Mouse (Mus musculus): Measurements from ENCODE around the gene Cfap61. TPM values are rescaled to one million over a fixed set of nuclear protein-coding genes. Genes with fewer than 3 reads are reported as not detected.

The Cfap61 gene
- total and polyA plus RNA-seq, 3 experiments = 1.4 to 1.7 (median 1.5) TPM

DNA sequence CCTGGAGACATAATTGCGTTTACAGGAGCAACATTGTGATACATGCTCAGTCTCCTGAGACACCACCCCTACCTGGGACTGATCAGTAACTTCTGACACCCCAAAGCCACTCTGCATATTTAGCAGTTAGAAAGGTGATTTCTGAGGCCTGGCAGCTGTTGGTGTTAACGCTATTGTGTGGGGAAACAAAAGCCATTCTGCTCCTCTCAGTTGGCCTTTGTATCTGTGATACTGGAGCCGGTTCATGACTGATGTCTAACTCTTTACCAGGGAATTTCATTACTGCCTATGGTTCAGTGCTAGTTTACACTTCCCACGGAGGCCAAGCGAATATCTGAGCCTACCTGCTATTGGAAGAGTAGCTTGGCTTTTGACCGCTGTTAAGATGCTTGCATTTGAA lies 138.7 kb downstream of the Cfap61 start:
- DNase-seq = no peak
- no peak overlapping the region for H3K9ac ChIP-seq (ENCODE audit: low read depth, low read length)
- intact Hi-C loops (cut with DNase I) = no loop called here
- no peaks in the 10 kb centered on the region for H3K36me3 ChIP-seq (ENCODE audit: control insufficient read depth, insufficient read depth, low read length)
- H3K4me1 ChIP-seq (ENCODE audit: control insufficient read depth, insufficient read depth, low read length) = no peaks in the 10 kb centered on the region
- no peaks in the 10 kb centered on the region for H3K27me3 ChIP-seq (ENCODE audit: control insufficient read depth, insufficient read depth, low read length)
- no peak overlapping the region for H3K4me3 ChIP-seq
- no peaks in the 10 kb centered on the region for H3K79me2 ChIP-seq (replicated peaks; ENCODE audit: control insufficient read depth, insufficient read depth, low read length)
- TF ChIP-seq EP300 (IDR thresholded peaks at IDR 0.05; ENCODE audit: insufficient read depth, low read depth, low read length) (no peak), CTCF (IDR thresholded peaks at IDR 0.05) (no peak), POLR2A (IDR thresholded peaks at IDR 0.05; ENCODE audit: insufficient read depth, low read depth, low read length) (no peak)
- 56% methylated on average over 6 of the region's 6 CpGs for WGBS
- H3K27ac ChIP-seq = no peak overlapping the region

GRCm38 (mm10) chr2:146077117-146077516 lies 142.5 kb downstream of the Cfap61 start:
- WGBS = 91% methylated on average over 10 of the region's 10 CpGs
- Histone ChIP-seq H3K4me1 (ENCODE audit: control insufficient read depth, insufficient read depth, low read length) (no peaks in the 10 kb centered on the region), H3K4me3 (no peak overlapping the region), H3K79me2 (replicated peaks; ENCODE audit: control insufficient read depth, insufficient read depth, low read length) (no peaks in the 10 kb centered on the region), H3K9ac (ENCODE audit: low read depth, low read length) (no peak overlapping the region), H3K36me3 (ENCODE audit: control insufficient read depth, insufficient read depth, low read length) (no peaks in the 10 kb centered on the region), H3K27me3 (ENCODE audit: control insufficient read depth, insufficient read depth, low read length) (no peaks in the 10 kb centered on the region), H3K27ac (no peak overlapping the region)
- intact Hi-C loops (cut with DNase I) = no loop called here
- no peak for TF ChIP-seq POLR2A (IDR thresholded peaks at IDR 0.05; ENCODE audit: insufficient read depth, low read depth, low read length)
- TF ChIP-seq EP300 (IDR thresholded peaks at IDR 0.05; ENCODE audit: insufficient read depth, low read depth, low read length) = no peak
- no peak for TF ChIP-seq CTCF (IDR thresholded peaks at IDR 0.05)
- no peak for DNase-seq

DNA sequence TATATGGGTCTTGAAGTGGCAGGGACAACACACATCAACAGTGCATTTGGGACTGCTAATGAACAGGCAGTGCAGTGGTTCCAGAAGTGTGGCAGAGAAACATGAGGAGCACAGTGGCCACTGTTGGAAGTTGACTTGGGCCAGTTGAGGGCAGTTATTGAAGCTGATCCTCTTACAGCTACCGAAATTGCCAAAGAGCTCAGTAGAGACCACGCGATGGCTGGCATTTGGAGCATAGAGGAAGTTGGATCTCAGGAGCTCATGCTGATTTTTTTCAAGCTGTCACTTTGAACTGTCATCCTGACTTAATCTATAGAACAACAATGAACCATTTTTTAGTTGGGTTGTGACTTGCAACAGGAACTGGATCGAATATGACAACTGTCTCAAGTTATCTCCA lies 145.7 kb downstream of the Cfap61 start:
- Histone ChIP-seq H3K36me3 (ENCODE audit: control insufficient read depth, insufficient read depth, low read length) (no peaks in the 10 kb centered on the region), H3K4me3 (no peak overlapping the region), H3K4me1 (ENCODE audit: control insufficient read depth, insufficient read depth, low read length) (no peaks in the 10 kb centered on the region; the same call in 1 of the 2 replicates), H3K9ac (ENCODE audit: low read depth, low read length) (no peak overlapping the region), H3K79me2 (replicated peaks; ENCODE audit: control insufficient read depth, insufficient read depth, low read length) (no peaks in the 10 kb centered on the region), H3K27me3 (ENCODE audit: control insufficient read depth, insufficient read depth, low read length) (no peaks in the 10 kb centered on the region), H3K27ac (no peak overlapping the region)
- 86% methylated on average over 4 of the region's 4 CpGs for WGBS
- TF ChIP-seq POLR2A (IDR thresholded peaks at IDR 0.05; ENCODE audit: insufficient read depth, low read depth, low read length) (no peak), CTCF (IDR thresholded peaks at IDR 0.05) (no peak), EP300 (IDR thresholded peaks at IDR 0.05; ENCODE audit: insufficient read depth, low read depth, low read length) (no peak)
- intact Hi-C loops (cut with DNase I) = no loop called here
- DNase-seq = no peak

DNA sequence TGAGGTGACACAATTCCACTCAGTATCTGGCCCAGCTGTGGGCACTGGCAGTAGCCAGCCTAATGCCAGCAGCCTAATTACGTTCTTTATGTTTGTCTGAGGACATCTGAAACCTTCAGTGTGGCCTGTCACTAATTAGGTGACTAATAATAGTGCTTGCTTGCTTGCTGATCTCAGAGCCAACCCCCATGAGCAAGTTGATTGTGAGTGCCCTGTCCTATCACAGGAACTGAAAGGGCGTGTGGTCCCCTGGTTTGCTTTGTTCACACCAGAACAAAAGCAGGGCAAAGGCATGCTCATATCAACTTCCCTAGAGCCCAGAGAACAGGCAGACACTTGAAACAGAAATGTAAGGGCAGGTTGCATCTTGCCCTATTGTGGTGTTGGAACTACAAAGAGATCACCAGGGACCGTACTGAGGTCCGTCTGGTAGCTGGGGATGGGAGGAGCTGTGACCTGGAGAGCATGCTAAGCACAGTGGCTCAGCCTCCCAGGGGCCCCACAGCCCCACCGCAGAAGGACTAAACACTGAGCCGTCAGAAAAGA lies 148.8 kb downstream of the Cfap61 start:
- Histone ChIP-seq H3K27ac (no peak overlapping the region), H3K4me1 (ENCODE audit: control insufficient read depth, insufficient read depth, low read length) (no peaks in the 10 kb centered on the region; the same call in 1 of the 2 replicates), H3K36me3 (ENCODE audit: control insufficient read depth, insufficient read depth, low read length) (no peaks in the 10 kb centered on the region), H3K4me3 (no peak overlapping the region), H3K27me3 (ENCODE audit: control insufficient read depth, insufficient read depth, low read length) (no peaks in the 10 kb centered on the region), H3K79me2 (replicated peaks; ENCODE audit: control insufficient read depth, insufficient read depth, low read length) (no peaks in the 10 kb centered on the region), H3K9ac (ENCODE audit: low read depth, low read length) (no peak overlapping the region)
- DNase-seq = no peak
- WGBS = 34% methylated on average over 6 of the region's 6 CpGs
- TF ChIP-seq POLR2A (IDR thresholded peaks at IDR 0.05; ENCODE audit: insufficient read depth, low read depth, low read length) (no peak), CTCF (IDR thresholded peaks at IDR 0.05) (no peak), EP300 (IDR thresholded peaks at IDR 0.05; ENCODE audit: insufficient read depth, low read depth, low read length) (no peak)
- intact Hi-C loops (cut with DNase I) = no loop called here

- H3K36me3 ChIP-seq (ENCODE audit: control insufficient read depth, insufficient read depth, low read length) = no peaks in the 10 kb centered on the region
- TF ChIP-seq CTCF (IDR thresholded peaks at IDR 0.05) (no peak), EP300 (IDR thresholded peaks at IDR 0.05; ENCODE audit: insufficient read depth, low read depth, low read length) (no peak), POLR2A (IDR thresholded peaks at IDR 0.05; ENCODE audit: insufficient read depth, low read depth, low read length) (no peak)
- H3K9ac ChIP-seq (ENCODE audit: low read depth, low read length) = no peak overlapping the region
- no peaks in the 10 kb centered on the region; the same call in 1 of the 2 replicates for H3K4me1 ChIP-seq (ENCODE audit: control insufficient read depth, insufficient read depth, low read length)
- intact Hi-C loops (cut with DNase I) = no loop called here
- H3K4me3 ChIP-seq = no peak overlapping the region
- DNase-seq = no peak
- no peak overlapping the region for H3K27ac ChIP-seq
- H3K27me3 ChIP-seq (ENCODE audit: control insufficient read depth, insufficient read depth, low read length) = no peaks in the 10 kb centered on the region
- no peaks in the 10 kb centered on the region for H3K79me2 ChIP-seq (replicated peaks; ENCODE audit: control insufficient read depth, insufficient read depth, low read length)
- WGBS = 93% methylated on average over 1 of the region's 1 CpGs
These were observed 152.8 kb downstream of the Cfap61 start for GRCm38 (mm10) chr2:146087411-146087810.

DNA sequence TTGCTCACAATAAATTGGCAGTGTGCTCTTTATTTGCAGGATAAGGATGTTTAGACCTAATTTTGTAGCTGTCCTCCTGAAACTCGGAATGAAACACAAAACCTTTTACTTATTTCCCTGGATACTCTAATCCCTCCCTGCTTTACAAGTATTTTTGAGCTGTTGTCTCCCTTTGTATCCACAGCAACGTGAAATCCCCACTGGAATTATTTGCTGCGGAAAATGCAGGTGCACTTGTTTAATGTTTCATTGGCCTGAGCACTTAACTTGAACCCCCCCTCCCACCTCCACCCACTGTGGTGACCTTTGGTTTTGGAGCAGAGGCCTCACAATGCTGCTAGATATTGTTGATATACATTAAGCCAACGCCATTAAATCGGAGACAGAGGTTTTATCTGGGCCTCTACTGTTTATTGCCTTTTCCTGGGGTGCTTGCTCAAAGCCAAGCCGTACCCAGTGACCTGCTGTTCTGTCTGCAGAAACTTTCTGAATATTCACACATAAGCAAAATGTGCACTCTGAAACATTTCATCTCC lies 154.6 kb downstream of the Cfap61 start:
- Histone ChIP-seq H3K36me3 (ENCODE audit: control insufficient read depth, insufficient read depth, low read length) (no peaks in the 10 kb centered on the region), H3K4me3 (no peak overlapping the region), H3K4me1 (ENCODE audit: control insufficient read depth, insufficient read depth, low read length) (no peaks in the 10 kb centered on the region), H3K27me3 (ENCODE audit: control insufficient read depth, insufficient read depth, low read length) (no peaks in the 10 kb centered on the region), H3K79me2 (replicated peaks; ENCODE audit: control insufficient read depth, insufficient read depth, low read length) (no peaks in the 10 kb centered on the region), H3K9ac (ENCODE audit: low read depth, low read length) (no peak overlapping the region), H3K27ac (no peak overlapping the region)
- intact Hi-C loops (cut with DNase I) = no loop called here
- 66% methylated on average over 6 of the region's 6 CpGs for WGBS
- DNase-seq = no peak
- TF ChIP-seq POLR2A (IDR thresholded peaks at IDR 0.05; ENCODE audit: insufficient read depth, low read depth, low read length) (no peak), CTCF (IDR thresholded peaks at IDR 0.05) (no peak), EP300 (IDR thresholded peaks at IDR 0.05; ENCODE audit: insufficient read depth, low read depth, low read length) (no peak)

Data from heart, adult 2 months (tissue).